Mouse (Mus musculus): ENCODE results near the gene Foxs1. TPM values are rescaled to one million over a fixed set of nuclear protein-coding genes. Genes with fewer than 3 reads are reported as not detected.

Gene Foxs1
- polyA plus RNA-seq, 1 experiment: 1.4 TPM

DNA sequence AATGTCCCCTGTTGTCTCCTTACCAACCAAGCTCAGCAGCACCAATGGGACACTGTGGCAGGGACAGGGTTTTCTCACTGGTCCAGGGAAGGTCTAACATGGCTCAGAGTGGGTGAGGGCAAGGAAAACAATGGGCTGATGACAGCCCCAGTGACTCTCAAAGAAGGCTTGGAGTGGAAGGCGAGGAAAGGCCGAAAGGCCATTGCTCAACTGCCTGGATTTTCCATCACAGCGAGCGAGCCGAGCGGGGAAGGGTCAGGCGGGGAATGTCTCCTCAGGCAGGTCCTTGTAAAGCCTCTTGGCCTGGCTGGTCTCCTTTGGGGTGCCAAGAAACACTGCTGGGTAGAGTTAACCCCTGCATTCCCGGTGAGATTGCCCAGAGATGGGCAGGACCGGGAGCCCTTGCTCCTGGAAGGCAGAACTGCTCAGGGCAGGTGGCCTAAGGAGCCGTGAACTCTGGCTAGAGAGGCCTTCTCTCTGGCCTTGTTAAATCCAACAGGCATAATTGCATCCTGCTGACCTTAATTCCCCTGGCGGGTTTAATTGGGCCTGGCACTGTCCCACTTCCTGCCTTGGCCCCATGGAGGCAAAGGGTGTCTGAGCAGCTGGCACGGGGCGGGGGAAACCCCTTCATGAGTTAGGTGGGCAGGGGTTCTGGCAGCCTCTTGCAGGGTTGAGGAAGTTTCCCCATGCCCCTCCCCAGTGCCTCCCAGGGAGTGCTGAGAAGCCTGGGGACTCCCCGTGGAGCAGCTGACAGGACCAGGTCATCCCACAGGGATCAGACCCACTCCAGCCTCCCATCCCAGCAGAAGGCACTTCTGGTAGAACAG is 25.7 kb downstream of the Foxs1 start:
- TF ChIP-seq CTCF (IDR thresholded peaks at IDR 0.05; ENCODE audit: extremely low read depth, insufficient read depth, low read length): no peak
- no peak for TF ChIP-seq POLR2A (IDR thresholded peaks at IDR 0.05; ENCODE audit: extremely low read depth, insufficient read depth, low read length)
- no peaks in the 10 kb centered on the region; the same call in 1 of the 2 replicates for H3K4me1 ChIP-seq (ENCODE audit: control insufficient read depth, insufficient read depth, low read length)

DNA sequence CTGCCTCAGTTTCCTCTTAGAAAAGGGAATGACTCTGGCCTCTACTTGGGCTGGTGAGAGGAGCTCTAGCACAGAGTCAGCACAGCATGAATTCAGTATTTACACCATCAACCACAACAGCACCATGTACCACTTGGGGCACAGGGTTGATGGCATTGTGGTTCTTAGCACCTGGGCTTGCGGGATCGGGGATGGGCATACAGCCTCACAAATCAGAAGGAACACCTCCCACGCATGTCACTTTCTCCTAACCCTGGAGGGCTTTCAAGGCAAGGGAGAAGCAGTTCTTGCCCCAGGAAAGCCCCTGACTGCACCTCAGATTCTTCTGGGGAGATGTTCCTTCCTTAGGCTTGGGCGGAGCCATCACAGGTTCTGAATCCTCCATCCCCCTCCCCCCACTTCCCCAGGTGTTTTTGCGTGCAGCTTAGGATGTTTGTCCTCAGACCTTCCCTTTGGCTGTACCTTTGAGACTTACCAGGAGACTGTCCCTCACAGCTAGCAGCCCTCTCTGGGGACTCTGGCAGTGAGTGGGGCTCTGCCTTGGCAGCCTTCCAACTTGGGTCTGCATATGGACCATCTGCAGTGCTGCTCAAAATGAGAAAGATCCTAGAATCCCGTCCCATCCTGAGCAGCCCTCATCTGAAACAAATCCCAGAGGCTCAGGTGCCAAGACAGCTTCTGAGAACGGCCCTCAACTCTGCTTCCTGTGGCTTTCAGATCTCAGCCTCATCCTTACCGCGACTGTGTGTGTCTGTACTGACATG is 26.6 kb downstream of the Foxs1 start:
- no peak overlapping the region for H3K27ac ChIP-seq (ENCODE audit: insufficient read depth, low read length)
- no peak for TF ChIP-seq POLR2A (IDR thresholded peaks at IDR 0.05; ENCODE audit: extremely low read depth, insufficient read depth, low read length)
- no peak for TF ChIP-seq CTCF (IDR thresholded peaks at IDR 0.05; ENCODE audit: extremely low read depth, insufficient read depth, low read length)
- no peak overlapping the region for H3K4me3 ChIP-seq (ENCODE audit: insufficient read depth, low read length)
- no peaks in the 10 kb centered on the region; the same call in 1 of the 2 replicates for H3K4me1 ChIP-seq (ENCODE audit: control insufficient read depth, insufficient read depth, low read length)

More for the DNA sequence above, 25.7 kb downstream of the Foxs1 start:
- Histone ChIP-seq H3K27ac (ENCODE audit: insufficient read depth, low read length) (no peak overlapping the region), H3K4me3 (ENCODE audit: insufficient read depth, low read length) (no peak overlapping the region)

DNA sequence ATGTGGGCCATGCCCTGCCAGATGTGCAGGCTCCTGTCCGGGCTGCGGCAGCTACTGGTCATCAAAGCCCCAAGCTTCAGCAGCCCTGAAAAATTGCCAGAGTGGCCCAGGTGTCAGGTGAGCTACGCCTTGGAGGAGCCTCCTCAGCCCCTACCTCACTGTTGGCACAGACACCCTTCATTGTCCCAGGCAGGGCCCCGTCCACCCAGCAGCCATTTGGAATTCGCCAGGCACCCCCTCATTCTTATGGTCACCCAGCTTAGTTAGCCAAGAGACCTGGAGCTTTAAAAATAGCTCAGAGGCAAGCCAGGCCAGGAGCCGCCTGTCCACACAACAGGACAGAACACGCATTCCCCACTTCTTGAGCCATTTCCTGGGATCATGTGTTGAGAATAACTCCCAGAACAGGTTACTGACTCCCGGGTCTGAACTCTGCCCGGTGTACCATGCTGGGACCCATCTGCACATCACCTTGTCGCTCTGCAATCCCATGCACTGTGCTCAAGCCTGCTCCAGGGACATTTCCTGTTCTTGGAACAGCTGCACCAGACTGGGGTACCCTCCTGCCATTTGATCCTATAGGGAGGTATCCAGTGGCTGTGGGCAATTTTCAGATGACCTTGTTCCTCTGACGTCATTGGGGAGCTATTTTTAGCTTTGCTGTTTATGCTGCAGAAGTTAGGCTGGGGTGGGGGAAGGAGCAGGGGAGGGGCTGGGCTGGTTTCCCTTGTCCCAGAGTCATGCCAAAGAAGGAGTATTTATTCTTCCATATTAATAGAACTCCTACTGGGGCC is 27.8 kb downstream of the Foxs1 start:
- Histone ChIP-seq H3K4me3 (ENCODE audit: insufficient read depth, low read length) (no peak overlapping the region), H3K4me1 (ENCODE audit: control insufficient read depth, insufficient read depth, low read length) (no peaks in the 10 kb centered on the region; the same call in 1 of the 2 replicates), H3K27ac (ENCODE audit: insufficient read depth, low read length) (no peak overlapping the region)
- TF ChIP-seq POLR2A (IDR thresholded peaks at IDR 0.05; ENCODE audit: extremely low read depth, insufficient read depth, low read length) (no peak), CTCF (IDR thresholded peaks at IDR 0.05; ENCODE audit: extremely low read depth, insufficient read depth, low read length) (no peak)

DNA sequence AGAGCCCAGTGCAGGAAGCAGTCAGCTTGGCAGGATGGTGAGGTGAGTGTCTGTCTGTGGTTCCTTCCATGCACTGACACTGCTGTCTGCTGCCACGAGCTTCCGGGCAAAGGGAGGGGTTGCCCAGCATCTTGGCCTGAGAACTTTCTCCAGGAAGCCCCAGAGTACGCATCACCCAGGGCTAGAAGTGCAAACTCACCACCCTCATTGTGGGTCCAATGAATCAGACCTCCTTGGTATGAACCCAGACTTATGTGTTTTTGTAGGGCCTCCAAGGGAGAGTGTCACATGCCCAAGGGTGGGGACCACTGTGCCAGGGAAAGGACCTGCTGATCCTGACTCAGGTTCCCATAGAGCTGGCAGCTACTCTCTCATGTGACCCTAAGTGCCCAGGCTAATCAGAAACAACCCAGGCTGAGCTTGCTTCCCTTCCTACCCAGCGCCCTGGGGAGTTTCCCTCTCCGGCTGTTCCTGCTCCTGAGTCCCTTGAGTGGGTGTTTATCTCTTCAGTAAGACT is 28.8 kb downstream of the Foxs1 start:
- Histone ChIP-seq H3K4me1 (ENCODE audit: control insufficient read depth, insufficient read depth, low read length) (no peaks in the 10 kb centered on the region; the same call in 1 of the 2 replicates), H3K27ac (ENCODE audit: insufficient read depth, low read length) (no peak overlapping the region), H3K4me3 (ENCODE audit: insufficient read depth, low read length) (no peak overlapping the region)
- TF ChIP-seq CTCF (IDR thresholded peaks at IDR 0.05; ENCODE audit: extremely low read depth, insufficient read depth, low read length) (no peak), POLR2A (IDR thresholded peaks at IDR 0.05; ENCODE audit: extremely low read depth, insufficient read depth, low read length) (no peak)

DNA sequence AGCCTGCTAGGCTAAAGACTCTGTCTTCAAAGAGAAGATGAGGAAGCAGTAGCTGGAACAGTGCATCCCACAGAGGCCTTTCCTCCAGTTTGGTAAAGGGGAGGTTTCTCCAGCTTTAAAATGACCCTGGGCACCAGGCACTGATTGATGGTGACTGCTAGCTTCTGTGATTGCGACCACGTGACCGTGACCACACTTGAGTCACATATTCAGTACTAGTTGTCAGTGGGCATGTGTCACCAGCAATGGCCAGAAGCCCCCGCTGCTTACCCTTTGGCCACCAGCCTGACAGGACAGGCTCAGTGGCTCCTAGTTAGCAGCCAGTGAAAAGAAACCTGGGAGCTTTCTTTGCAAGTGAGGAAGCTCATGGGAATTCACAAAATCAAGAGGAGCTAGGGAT is 29.4 kb downstream of the Foxs1 start:
- Histone ChIP-seq H3K4me1 (ENCODE audit: control insufficient read depth, insufficient read depth, low read length) (no peaks in the 10 kb centered on the region; the same call in 1 of the 2 replicates), H3K4me3 (ENCODE audit: insufficient read depth, low read length) (no peak overlapping the region), H3K27ac (ENCODE audit: insufficient read depth, low read length) (no peak overlapping the region)
- no peak for TF ChIP-seq CTCF (IDR thresholded peaks at IDR 0.05; ENCODE audit: extremely low read depth, insufficient read depth, low read length)
- no peak for TF ChIP-seq POLR2A (IDR thresholded peaks at IDR 0.05; ENCODE audit: extremely low read depth, insufficient read depth, low read length)

DNA sequence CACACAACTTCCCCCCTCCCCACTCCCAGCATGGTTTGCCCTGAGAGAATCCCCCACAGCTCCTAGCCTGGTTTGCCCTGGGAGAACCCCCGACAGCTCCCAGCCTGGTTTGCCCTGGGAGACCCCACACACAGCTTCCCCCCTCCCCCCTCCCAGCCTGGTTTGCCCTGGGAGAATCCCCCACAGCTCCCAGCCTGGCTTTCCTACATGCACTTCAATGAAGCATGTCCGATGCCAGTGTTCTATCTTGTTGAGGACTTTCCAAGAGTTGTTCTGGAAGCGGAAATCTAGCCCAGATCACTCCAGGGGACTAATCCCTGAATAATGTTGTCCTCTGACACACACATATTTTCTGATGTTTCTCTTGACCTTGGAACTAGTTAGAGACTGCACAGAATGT is 30.4 kb downstream of the Foxs1 start:
- H3K27ac ChIP-seq (ENCODE audit: insufficient read depth, low read length): no peak overlapping the region
- TF ChIP-seq POLR2A (IDR thresholded peaks at IDR 0.05; ENCODE audit: extremely low read depth, insufficient read depth, low read length): no peak
- H3K4me1 ChIP-seq (ENCODE audit: control insufficient read depth, insufficient read depth, low read length): no peaks in the 10 kb centered on the region; the same call in 1 of the 2 replicates
- H3K4me3 ChIP-seq (ENCODE audit: insufficient read depth, low read length): no peak overlapping the region

DNA sequence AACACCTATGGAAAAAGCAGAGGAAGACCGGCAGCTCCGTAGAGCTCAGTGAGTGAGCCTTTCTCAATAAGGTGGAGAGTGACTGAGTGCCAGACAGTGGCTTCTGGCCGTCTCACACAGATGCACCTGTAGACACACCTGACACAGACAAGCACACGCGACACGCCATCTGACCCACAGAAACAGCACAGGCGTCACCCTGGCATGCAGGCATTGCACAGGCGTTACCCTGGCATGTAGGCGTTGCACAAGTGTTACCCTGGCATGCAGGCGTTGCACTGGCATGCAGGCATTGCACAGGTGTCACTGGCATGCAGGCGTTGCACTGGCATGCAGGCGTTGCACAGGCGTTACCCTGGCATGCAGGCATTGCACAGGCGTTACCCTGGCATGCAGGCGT is 31.7 kb downstream of the Foxs1 start:
- H3K4me3 ChIP-seq (ENCODE audit: insufficient read depth, low read length): no peak overlapping the region
- no peak overlapping the region for H3K27ac ChIP-seq (ENCODE audit: insufficient read depth, low read length)
- no peaks in the 10 kb centered on the region; the same call in 1 of the 2 replicates for H3K4me1 ChIP-seq (ENCODE audit: control insufficient read depth, insufficient read depth, low read length)
- no peak for TF ChIP-seq POLR2A (IDR thresholded peaks at IDR 0.05; ENCODE audit: extremely low read depth, insufficient read depth, low read length)
- TF ChIP-seq CTCF (IDR thresholded peaks at IDR 0.05; ENCODE audit: extremely low read depth, insufficient read depth, low read length): no peak

DNA sequence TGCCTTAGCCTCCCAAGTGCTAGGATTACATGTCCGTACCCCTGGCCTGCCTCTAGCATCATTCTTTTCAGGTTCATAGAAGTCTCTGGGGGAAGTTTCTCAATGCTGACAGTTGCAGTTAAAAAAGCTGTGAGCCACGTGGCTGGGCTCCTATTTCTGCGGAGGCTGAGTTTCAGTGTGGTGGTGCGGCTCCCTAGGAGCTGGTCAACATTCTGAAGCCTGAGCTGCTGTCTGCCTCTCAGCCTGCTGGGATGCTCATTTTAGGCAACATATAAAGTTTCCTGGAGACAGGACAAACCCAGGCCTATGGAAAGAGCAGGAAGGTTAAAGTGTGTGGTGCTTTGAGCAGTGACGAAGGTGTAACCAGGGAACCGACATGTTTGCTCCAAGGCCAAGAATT is 34.0 kb downstream of the Foxs1 start:
- Histone ChIP-seq H3K4me1 (ENCODE audit: control insufficient read depth, insufficient read depth, low read length) (no peaks in the 10 kb centered on the region), H3K4me3 (ENCODE audit: insufficient read depth, low read length) (no peak overlapping the region), H3K27ac (ENCODE audit: insufficient read depth, low read length) (no peak overlapping the region)
- TF ChIP-seq POLR2A (IDR thresholded peaks at IDR 0.05; ENCODE audit: extremely low read depth, insufficient read depth, low read length) (no peak), CTCF (IDR thresholded peaks at IDR 0.05; ENCODE audit: extremely low read depth, insufficient read depth, low read length) (no peak)

DNA sequence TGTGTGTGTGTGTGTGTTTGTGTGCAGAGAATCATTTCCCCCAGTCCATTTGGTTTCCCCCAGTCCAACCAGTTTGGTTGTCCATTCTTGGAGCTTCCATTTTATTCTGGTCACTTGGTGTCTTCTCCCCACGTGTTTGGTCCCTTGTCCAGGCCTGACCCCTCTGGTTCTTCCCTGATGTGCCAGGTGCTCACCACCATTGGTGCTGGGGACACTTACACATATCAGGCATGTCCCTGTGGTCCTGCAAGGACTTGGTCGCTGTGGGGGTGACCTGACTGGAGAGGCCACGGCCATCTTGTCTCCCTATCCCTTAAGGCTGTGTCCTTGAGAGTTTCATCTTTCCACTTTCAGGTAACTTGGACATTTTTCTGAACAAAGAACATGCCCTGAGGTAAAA is 36.1 kb downstream of the Foxs1 start:
- Histone ChIP-seq H3K27ac (ENCODE audit: insufficient read depth, low read length) (no peak overlapping the region), H3K4me1 (ENCODE audit: control insufficient read depth, insufficient read depth, low read length) (no peaks in the 10 kb centered on the region), H3K4me3 (ENCODE audit: insufficient read depth, low read length) (no peak overlapping the region)
- no peak for TF ChIP-seq CTCF (IDR thresholded peaks at IDR 0.05; ENCODE audit: extremely low read depth, insufficient read depth, low read length)
- TF ChIP-seq POLR2A (IDR thresholded peaks at IDR 0.05; ENCODE audit: extremely low read depth, insufficient read depth, low read length): no peak

All from cortical plate, adult 2 months (tissue).